Mouse (Mus musculus) lung, adult 2 months (tissue): ENCODE results near the gene Coq10b.
"Not testable (repeated sequence)": the region's sequence is repeated elsewhere in the genome, so short reads cannot be mapped to it uniquely, and the experiment has no call there.

Experiments
- CTCF ChIP-seq: fragments of 200-500 bp; IDR thresholded peaks from 2 replicates; pipeline ENCODE4 v1.5.1; 2011; ENCODE audit warnings: mild to moderate bottlenecking, low read length, control low read depth; ENCODE audit not compliant: insufficient read depth
- POLR2A ChIP-seq: fragments of 200-500 bp; IDR thresholded peaks from 2 replicates; pipeline ENCODE4 v1.6.1; 2011; ENCODE audit warnings: low read depth, mild to moderate bottlenecking, control low read depth, low read length, borderline replicate concordance; ENCODE audit errors: extremely low read depth

DNA sequence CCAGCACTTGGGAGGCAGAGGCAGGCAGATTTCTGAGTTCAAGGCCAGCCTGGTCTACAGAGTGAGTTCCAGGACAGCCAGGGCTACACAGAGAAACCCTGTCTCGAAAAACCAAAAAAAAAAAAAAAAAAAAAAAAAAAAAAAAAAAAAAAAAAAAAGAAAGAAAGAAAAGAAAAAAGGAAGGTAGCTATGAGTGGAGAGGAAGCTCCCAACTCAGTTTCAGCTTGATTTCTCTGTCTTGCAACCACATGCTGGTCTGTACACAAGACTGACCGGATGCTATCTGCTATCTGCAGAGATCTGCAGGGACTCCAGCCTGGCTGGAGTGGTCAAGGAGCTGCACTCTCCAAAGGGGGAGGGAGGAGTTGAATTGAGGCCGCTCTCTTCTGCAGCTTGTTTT lies 5.8 kb downstream of the Coq10b start:
- not testable (repeated sequence) for TF ChIP-seq POLR2A, CTCF
